Mouse (Mus musculus): ENCODE data around the gene E2f7.

DNA sequence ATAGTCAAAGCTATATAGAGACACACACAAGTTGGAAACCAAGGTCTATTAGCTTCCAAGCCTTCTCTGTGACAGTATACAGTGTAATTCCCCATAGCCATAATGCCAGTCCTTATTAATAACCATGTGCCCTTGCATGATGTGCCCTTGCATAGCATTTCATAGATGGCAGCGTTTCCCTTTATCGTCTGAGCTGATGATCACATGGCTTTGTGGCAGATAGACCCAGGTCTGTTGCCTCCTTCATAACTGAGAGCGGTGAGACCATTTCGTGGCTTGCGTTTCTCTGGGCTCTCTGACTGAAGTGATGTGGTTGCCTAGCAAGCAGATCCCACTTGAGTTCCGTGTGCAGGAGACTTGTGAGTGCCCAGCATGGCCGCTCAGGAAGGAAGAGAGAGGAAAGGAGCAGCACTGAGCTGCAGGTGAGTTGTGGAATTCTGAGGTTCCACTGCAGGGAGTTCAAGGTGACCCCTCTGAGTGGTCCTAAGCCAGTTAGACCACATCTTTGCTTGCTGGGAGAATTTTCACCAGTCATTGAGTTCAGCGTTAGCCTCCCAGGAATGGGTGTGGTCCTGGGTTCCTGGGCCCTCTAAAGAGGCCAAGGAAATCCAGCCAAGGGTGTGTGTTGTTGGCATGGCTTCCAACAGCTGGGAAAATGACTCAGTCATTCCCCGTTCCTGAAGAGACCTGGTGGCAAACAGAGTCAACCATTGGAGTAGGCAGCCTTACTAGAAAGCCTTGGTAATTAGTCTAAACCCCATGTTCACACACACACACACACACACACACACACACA is 4.5 kb downstream of the E2f7 start:
- TF ChIP-seq GATA1 (IDR thresholded peaks at IDR 0.05; ENCODE audit: borderline replicate concordance, low read length) = no peak
- no peak for TF ChIP-seq FLI1 (IDR thresholded peaks at IDR 0.05; ENCODE audit: low read length)

Measured in megakaryocyte, embryonic 14.5 days (primary cell).